13 mouse cellular contexts compared by ENCODE assay signal in genomic region chr11:6790690-6791089, GRCm38 (mm10). TPM values are rescaled to one million over a fixed set of nuclear protein-coding genes. Genes with fewer than 3 reads are reported as not detected.
A peak's percentile ranks its signal among the peaks of the same experiment; 100 is the strongest.
DNase-seq lines count a peak whose midpoint lies in the region; ATAC-seq and TF ChIP-seq lines count a peak whose summit lies in the region.
"Had no signal": no experiment of that assay in that cellular context is flagged by ENCODE, and none has a peak within 500 bp of the region (broad histone marks: within the 10 kb centered on the region; RNA-seq: fewer than 3 reads in every experiment).

No protein-coding gene starts in this region.

- no peak overlapping the region for H3K27ac ChIP-seq in liver, adult 2 months (replicated peaks; ENCODE audit: insufficient read depth, low read depth, low read length)
- H3K27ac ChIP-seq: forebrain, embryonic 15.5 days; limb, embryonic 13.5 days had no signal

- TF ChIP-seq CTCF in liver, adult 2 months (IDR thresholded peaks at IDR 0.05; ENCODE audit: low read depth, low read length) = peak; percentile 37; the same call in 1 of the 2 replicates

- no peaks in the 10 kb centered on the region for H3K27me3 ChIP-seq in liver, adult 2 months (ENCODE audit: control insufficient read depth, insufficient read depth, low read length)
- H3K27me3 ChIP-seq: forebrain, embryonic 15.5 days; limb, embryonic 13.5 days had no signal

- H3K9ac ChIP-seq in liver, adult 2 months (ENCODE audit: low read depth, low read length) = no peak overlapping the region
- H3K9ac ChIP-seq: forebrain, embryonic 15.5 days; limb, embryonic 13.5 days had no signal

- no peaks in the 10 kb centered on the region for H3K79me2 ChIP-seq in liver, adult 2 months (ENCODE audit: control insufficient read depth, insufficient read depth, low read length)

- H3K36me3 ChIP-seq in liver, adult 2 months (ENCODE audit: control insufficient read depth, insufficient read depth, low read length) = no peaks in the 10 kb centered on the region
- H3K36me3 ChIP-seq: forebrain, embryonic 15.5 days; limb, embryonic 13.5 days had no signal

- no peak overlapping the region for H3K4me3 ChIP-seq in liver, adult 2 months (ENCODE audit: insufficient read depth, low read depth, low read length)
- H3K4me3 ChIP-seq: forebrain, embryonic 15.5 days; limb, embryonic 13.5 days had no signal

- ATAC-seq in megakaryocyte progenitor cell, adult 5-6 weeks (replicated peaks; ENCODE audit: poor library complexity) = 0 out of 2 replicates have a peak, but pooled peaks have one; percentile 34
- ATAC-seq: forebrain, embryonic 15.5 days had no signal

- H3K4me1 ChIP-seq in liver, adult 2 months (ENCODE audit: control insufficient read depth, insufficient read depth, low read length) = no peaks in the 10 kb centered on the region
- H3K4me1 ChIP-seq: forebrain, embryonic 15.5 days; limb, embryonic 13.5 days had no signal

- TF ChIP-seq POLR2A in liver, adult 2 months (IDR thresholded peaks at IDR 0.05; ENCODE audit: extremely low read depth, insufficient read depth, low read length) = no peak

- WGBS in liver, adult 2 months = 92% methylated on average over 3 of the region's 3 CpGs

- DNase-seq in cerebellum, postnatal 10 days = peak; percentile 22 to 39
- no peak for DNase-seq in cerebellum, adult 11 months
- DNase-seq in liver, adult 2 months (ENCODE audit: extremely low read depth, low read depth, low spot score) = no peak
- DNase-seq in liver = no peak
- DNase-seq in CD8-positive naive resting alpha-beta T cell, adult 2 months (ENCODE audit: low read depth in 2 of 2, low spot score in 2 of 2) = peak; percentile 32 to 50
- no peak for DNase-seq in ovary, postnatal 36 days (ENCODE audit: low spot score)
- DNase-seq in urinary bladder, postnatal 4 days (ENCODE audit: low spot score in 2 of 2) = no peak
- DNase-seq: cerebellum, adult 9-10 months had no signal

RNA-seq across cellular contexts. Expression of gene Gm11983, which starts 46.8 kb away (rescaled TPM):
- not detected in 2 replicates for total RNA-seq in liver, adult 2 months (2014; rRNA removed)
- polyA plus RNA-seq in liver, adult 2 months (2012; rRNA removed) = not detected in 2 replicates
- not detected in 2 replicates for total RNA-seq in megakaryocyte progenitor cell, adult 5-6 weeks (2015)
- not detected in 2 replicates for total RNA-seq in megakaryocyte progenitor cell, adult 5-6 weeks (2017)
- polyA plus RNA-seq: forebrain, embryonic 15.5 days; heart, embryonic 14.5 days; large intestine, adult 2 months; limb, embryonic 13.5 days had no signal

Comparison
In these comparisons a context has a peak if more than half of its experiments do, and no peak if none do; other contexts are left out.
1. DNase-seq: peak in cerebellum, postnatal 10 days (2 of 2) and CD8-positive naive resting alpha-beta T cell, adult 2 months (2 of 2); none in cerebellum, adult 11 months (single experiment), liver, adult 2 months (single experiment), liver (single experiment), ovary, postnatal 36 days (single experiment) and urinary bladder, postnatal 4 days (0 of 2).